Mouse (Mus musculus): ENCODE results near the gene Rasgrf1. TPM values are rescaled to one million over a fixed set of nuclear protein-coding genes. Genes with fewer than 3 reads are reported as not detected.
A peak's percentile ranks its signal among the peaks of the same experiment; 100 is the strongest.

The Rasgrf1 gene
- total and polyA plus RNA-seq, 3 experiments: not detected

DNA sequence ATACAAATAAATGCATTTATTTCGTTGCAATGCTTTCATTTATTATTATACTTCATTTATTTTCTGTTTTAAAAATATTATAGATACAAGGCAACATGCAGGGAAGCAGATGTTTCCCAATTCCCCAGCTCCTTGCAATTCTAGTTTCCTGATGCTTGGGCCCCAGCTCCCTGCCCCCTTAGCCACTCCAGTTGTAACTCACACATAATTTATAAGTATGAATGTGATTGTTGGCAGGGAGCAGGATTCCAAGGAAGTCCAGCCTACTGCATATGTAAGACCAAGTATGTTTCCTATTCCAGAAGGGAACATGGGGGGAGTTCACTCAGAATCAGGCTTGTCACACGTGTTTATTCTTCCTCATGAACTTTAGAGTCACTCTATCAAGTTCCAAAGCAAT is 102.1 kb downstream of the Rasgrf1 start:
- no peak for DNase-seq (ENCODE audit: extremely low read depth)
- no peaks in the 10 kb centered on the region for H3K27me3 ChIP-seq (replicated peaks)
- H3K36me3 ChIP-seq (replicated peaks in 1 of 2; ENCODE audit: control insufficient read depth in 1 of 2, insufficient read depth in 1 of 2, low read length in 1 of 2): no peaks in the 10 kb centered on the region
- no peak overlapping the region for H3K4me2 ChIP-seq (ENCODE audit: insufficient read depth, low read depth, poor library complexity, severe bottlenecking)
- no peak overlapping the region for H3K9ac ChIP-seq (ENCODE audit: insufficient read depth, low read depth)
- peaks cover 3 to 51% of the 10 kb centered on the region in 2 experiments; a peak in 3 of 4 replicates for H3K4me1 ChIP-seq (ENCODE audit: control insufficient read depth in 1 of 2, insufficient read depth in 2 of 2)
- H3K4me3 ChIP-seq (replicated peaks in 1 of 3; ENCODE audit: low read depth in 2 of 3, low read length in 2 of 3, poor library complexity in 1 of 3): no peak overlapping the region
- H3K27ac ChIP-seq (ENCODE audit: insufficient read depth, low read depth): no peak overlapping the region
- H3K79me2 ChIP-seq (replicated peaks; ENCODE audit: control insufficient read depth, extremely low read depth, insufficient read depth, poor library complexity, severe bottlenecking): no peaks in the 10 kb centered on the region
- in situ Hi-C loops (cut with MboI; ENCODE audit: low pct_ligation_motif_present, low pct_unique_long_range_greater_than_20kb, low sequenced_read_pairs): no loop called here
- dilution Hi-C loops (cut with MboI; ENCODE audit: extremely low pct_ligation_motif_present, extremely low pct_unique_long_range_greater_than_20kb, low sequenced_read_pairs): no loop called here
- TF ChIP-seq ELF1 (IDR thresholded peaks at IDR 0.05; ENCODE audit: low read depth, low read length) (no peak), CTCF (conservative IDR thresholded peaks at IDR 0.05 in 1 of 2, IDR thresholded peaks at IDR 0.05 in 1 of 2; ENCODE audit: low read depth in 2 of 2, low read length in 2 of 2) (no peak), KAT2A (IDR thresholded peaks at IDR 0.05; ENCODE audit: insufficient replicate concordance, low read length) (no peak), JUN (IDR thresholded peaks at IDR 0.05; ENCODE audit: insufficient read depth, low read depth, low read length) (no peak), GABPA (IDR thresholded peaks at IDR 0.05; ENCODE audit: insufficient replicate concordance, low read depth, low read length) (no peak), MAX (IDR thresholded peaks at IDR 0.05; ENCODE audit: low read length) (no peak), IRF4 (IDR thresholded peaks at IDR 0.05; ENCODE audit: low read depth, low read length) (no peak), UBTF (IDR thresholded peaks at IDR 0.05; ENCODE audit: low read depth, low read length) (no peak), ETS1 (conservative IDR thresholded peaks at IDR 0.05; ENCODE audit: low read depth, low read length) (no peak), CHD2 (IDR thresholded peaks at IDR 0.05; ENCODE audit: low read length) (no peak), RCOR1 (conservative IDR thresholded peaks at IDR 0.05; ENCODE audit: low read depth, low read length) (no peak), POLR2AphosphoS2 (IDR thresholded peaks at IDR 0.05; ENCODE audit: low read depth, low read length) (no peak), NRF1 (IDR thresholded peaks at IDR 0.05; ENCODE audit: low read depth, low read length) (no peak), EP300 (IDR thresholded peaks at IDR 0.05; ENCODE audit: low read length) (no peak), E2F4 (IDR thresholded peaks at IDR 0.05; ENCODE audit: insufficient replicate concordance, low read depth, low read length) (no peak)
- no peaks in the 10 kb centered on the region for H3K9me3 ChIP-seq (replicated peaks; ENCODE audit: low read length)

DNA sequence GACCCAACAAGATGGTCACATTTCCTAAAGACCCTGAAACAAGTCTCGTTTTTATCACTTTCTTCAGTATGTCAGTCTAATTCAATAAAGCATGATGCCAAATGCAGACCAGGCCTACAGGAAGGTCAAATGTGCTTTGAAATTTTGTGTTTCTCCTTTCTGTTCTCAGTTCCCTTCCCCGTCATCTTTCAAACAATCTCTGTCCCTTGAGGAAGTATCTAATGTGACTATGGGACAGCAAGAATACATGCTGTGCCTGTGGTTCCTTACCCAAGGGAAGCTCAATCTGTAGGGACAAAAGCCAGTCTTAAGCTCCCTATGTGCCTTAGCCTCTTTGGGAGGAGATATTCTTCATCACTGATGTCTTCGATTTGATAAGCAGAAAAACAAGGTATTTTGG is 104.9 kb downstream of the Rasgrf1 start:
- Histone ChIP-seq H3K9ac (ENCODE audit: insufficient read depth, low read depth) (no peak overlapping the region), H3K27ac (ENCODE audit: insufficient read depth, low read depth) (no peak overlapping the region), H3K4me3 (replicated peaks in 1 of 3; ENCODE audit: low read depth in 2 of 3, low read length in 2 of 3, poor library complexity in 1 of 3) (no peak overlapping the region), H3K79me2 (replicated peaks; ENCODE audit: control insufficient read depth, extremely low read depth, insufficient read depth, poor library complexity, severe bottlenecking) (no peaks in the 10 kb centered on the region), H3K9me3 (replicated peaks; ENCODE audit: low read length) (no peaks in the 10 kb centered on the region), H3K4me2 (ENCODE audit: insufficient read depth, low read depth, poor library complexity, severe bottlenecking) (no peak overlapping the region), H3K27me3 (replicated peaks) (no peaks in the 10 kb centered on the region), H3K36me3 (replicated peaks in 1 of 2; ENCODE audit: control insufficient read depth in 1 of 2, insufficient read depth in 1 of 2, low read length in 1 of 2) (no peaks in the 10 kb centered on the region), H3K4me1 (ENCODE audit: control insufficient read depth in 1 of 2, insufficient read depth in 2 of 2) (peaks cover 3 to 42% of the 10 kb centered on the region in 2 experiments; a peak in 3 of 4 replicates)
- peak; percentile 64; the same call in 1 of the 2 replicates for TF ChIP-seq EP300 (IDR thresholded peaks at IDR 0.05; ENCODE audit: low read length)
- no peak for TF ChIP-seq ZKSCAN1 (IDR thresholded peaks at IDR 0.05; ENCODE audit: borderline replicate concordance, low read depth, low read length)
- in situ Hi-C loops (cut with MboI; ENCODE audit: low pct_ligation_motif_present, low pct_unique_long_range_greater_than_20kb, low sequenced_read_pairs): no loop called here
- DNase-seq (ENCODE audit: extremely low read depth): peak; percentile 25
- dilution Hi-C loops (cut with MboI; ENCODE audit: extremely low pct_ligation_motif_present, extremely low pct_unique_long_range_greater_than_20kb, low sequenced_read_pairs): no loop called here
